Mouse (Mus musculus): ENCODE data around the gene Casc1. TPM values are rescaled to one million over a fixed set of nuclear protein-coding genes. Genes with fewer than 3 reads are reported as not detected.

Gene Casc1
- polyA plus RNA-seq, 1 experiment, result 1.6 TPM

DNA sequence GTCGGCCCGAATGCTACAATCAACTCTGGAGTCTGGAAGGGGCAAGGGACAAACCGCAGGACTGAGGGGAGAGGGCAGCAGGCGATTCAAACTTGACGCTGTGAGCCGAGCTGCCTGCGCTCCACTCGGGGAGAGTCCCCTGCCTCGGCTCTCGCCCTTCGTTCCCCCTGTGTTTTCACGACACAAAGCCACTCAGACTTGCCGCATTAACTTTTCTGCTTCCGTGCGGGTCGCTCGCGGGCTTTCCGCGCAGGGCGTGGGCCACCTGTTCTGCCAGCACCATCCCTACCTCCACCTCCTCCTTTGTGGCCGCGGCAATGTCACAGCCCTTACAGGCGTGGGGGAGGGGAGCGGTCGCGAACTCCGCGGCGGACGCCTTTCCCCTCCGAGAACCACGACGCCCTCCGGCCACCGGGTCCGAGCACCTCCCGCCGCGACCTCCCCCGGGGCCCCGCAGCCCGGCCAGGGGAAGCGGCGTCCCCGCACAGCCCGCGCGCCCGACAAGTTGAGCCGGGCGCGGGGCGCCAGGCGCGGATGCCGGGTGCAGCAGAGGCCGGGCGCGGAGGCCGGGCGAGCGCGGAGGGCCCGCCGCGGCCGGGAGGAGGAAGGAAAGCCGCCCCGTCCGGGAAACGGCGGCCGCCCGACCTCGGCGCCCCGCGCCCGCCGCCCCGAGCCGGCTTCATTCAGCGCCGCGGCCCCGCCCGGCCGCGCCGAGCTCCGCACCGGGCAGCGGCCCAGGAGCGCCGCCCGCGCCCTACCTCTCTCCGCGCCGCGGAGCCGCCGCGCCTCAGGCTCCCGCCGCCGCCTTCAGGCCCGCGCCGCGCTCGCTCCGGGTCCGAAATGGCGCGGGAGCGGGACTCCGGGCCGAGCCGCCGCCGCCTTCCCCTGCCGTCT is 38.7 kb upstream of the Casc1 start:
- Histone ChIP-seq H3K27me3 (ENCODE audit: control insufficient read depth, insufficient read depth, low read length) (no peaks in the 10 kb centered on the region), H3K36me3 (ENCODE audit: control insufficient read depth, insufficient read depth, low read length) (peaks cover 5% of the 10 kb centered on the region), H3K4me3 (ENCODE audit: control insufficient read depth, insufficient read depth, low read length) (peak overlapping the region; percentile 99), H3K4me1 (replicated peaks; ENCODE audit: control insufficient read depth, insufficient read depth, low read length) (peaks cover 11% of the 10 kb centered on the region), H3K27ac (ENCODE audit: control insufficient read depth, insufficient read depth, low read length) (peak overlapping the region; percentile 62)
- 3% methylated on average over 112 of the region's 124 CpGs for WGBS
- 0 out of 2 replicates have a peak, but pooled peaks have one; percentile 10 for TF ChIP-seq CTCF (IDR thresholded peaks at IDR 0.05; ENCODE audit: borderline replicate concordance, control insufficient read depth, extremely low read depth, insufficient read depth, low read length, poor library complexity)
- TF ChIP-seq POLR2A (IDR thresholded peaks at IDR 0.05; ENCODE audit: control insufficient read depth, extremely low read depth, insufficient read depth, low read length, poor library complexity), result peak; percentile 62
- peak; percentile 71 for DNase-seq

DNA sequence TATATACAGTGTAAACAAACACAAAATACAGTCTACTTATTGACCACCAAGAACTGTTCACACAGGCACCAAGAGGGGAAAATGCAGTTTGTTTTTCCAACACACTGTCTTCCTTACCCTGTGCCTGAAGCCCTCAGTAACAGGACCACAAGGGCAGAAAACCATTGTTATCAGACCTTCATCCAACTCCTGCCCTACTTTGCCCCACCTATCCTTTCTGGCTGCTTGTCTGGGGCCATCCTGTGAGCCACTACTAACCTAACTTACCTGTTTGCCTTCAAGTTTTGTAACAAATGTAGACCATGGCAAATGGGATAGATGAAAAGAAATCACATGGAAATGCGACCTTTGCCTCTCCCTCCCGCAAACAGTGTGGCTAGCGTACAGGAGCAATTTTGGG is 37.1 kb upstream of the Casc1 start:
- Histone ChIP-seq H3K4me3 (ENCODE audit: control insufficient read depth, insufficient read depth, low read length) (no peak overlapping the region), H3K27ac (ENCODE audit: control insufficient read depth, insufficient read depth, low read length) (no peak overlapping the region), H3K27me3 (ENCODE audit: control insufficient read depth, insufficient read depth, low read length) (no peaks in the 10 kb centered on the region), H3K4me1 (replicated peaks; ENCODE audit: control insufficient read depth, insufficient read depth, low read length) (peaks cover 11% of the 10 kb centered on the region), H3K36me3 (ENCODE audit: control insufficient read depth, insufficient read depth, low read length) (peaks cover 15% of the 10 kb centered on the region)
- 88% methylated on average over 3 of the region's 3 CpGs for WGBS
- no peak for TF ChIP-seq CTCF (IDR thresholded peaks at IDR 0.05; ENCODE audit: borderline replicate concordance, control insufficient read depth, extremely low read depth, insufficient read depth, low read length, poor library complexity)
- no peak for TF ChIP-seq POLR2A (IDR thresholded peaks at IDR 0.05; ENCODE audit: control insufficient read depth, extremely low read depth, insufficient read depth, low read length, poor library complexity)
- no peak for DNase-seq

DNA sequence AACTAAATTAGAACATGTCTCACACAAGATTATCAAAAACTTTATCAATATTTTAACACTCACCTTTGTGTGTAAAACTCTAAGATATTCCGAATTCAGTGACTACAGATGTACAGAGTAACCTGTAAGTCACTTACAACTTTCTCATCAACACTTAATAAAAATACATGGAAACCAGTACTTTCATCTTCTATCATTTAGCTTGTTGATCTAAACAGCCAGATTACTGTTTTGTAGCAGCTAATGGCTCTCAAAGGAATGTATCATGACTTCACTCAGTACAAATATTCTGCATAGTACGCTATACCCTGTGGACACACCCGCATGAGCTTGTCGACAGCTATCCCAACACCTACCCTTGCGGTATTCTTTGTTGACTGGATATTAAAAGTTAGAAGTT is 36.0 kb upstream of the Casc1 start:
- peaks cover 15% of the 10 kb centered on the region for H3K36me3 ChIP-seq (ENCODE audit: control insufficient read depth, insufficient read depth, low read length)
- 95% methylated on average over 5 of the region's 5 CpGs for WGBS
- TF ChIP-seq POLR2A (IDR thresholded peaks at IDR 0.05; ENCODE audit: control insufficient read depth, extremely low read depth, insufficient read depth, low read length, poor library complexity) (no peak), CTCF (IDR thresholded peaks at IDR 0.05; ENCODE audit: borderline replicate concordance, control insufficient read depth, extremely low read depth, insufficient read depth, low read length, poor library complexity) (no peak)
- no peak overlapping the region for H3K4me3 ChIP-seq (ENCODE audit: control insufficient read depth, insufficient read depth, low read length)
- no peak for DNase-seq
- H3K27ac ChIP-seq (ENCODE audit: control insufficient read depth, insufficient read depth, low read length), result no peak overlapping the region
- peaks cover 11% of the 10 kb centered on the region for H3K4me1 ChIP-seq (replicated peaks; ENCODE audit: control insufficient read depth, insufficient read depth, low read length)
- no peaks in the 10 kb centered on the region for H3K27me3 ChIP-seq (ENCODE audit: control insufficient read depth, insufficient read depth, low read length)

DNA sequence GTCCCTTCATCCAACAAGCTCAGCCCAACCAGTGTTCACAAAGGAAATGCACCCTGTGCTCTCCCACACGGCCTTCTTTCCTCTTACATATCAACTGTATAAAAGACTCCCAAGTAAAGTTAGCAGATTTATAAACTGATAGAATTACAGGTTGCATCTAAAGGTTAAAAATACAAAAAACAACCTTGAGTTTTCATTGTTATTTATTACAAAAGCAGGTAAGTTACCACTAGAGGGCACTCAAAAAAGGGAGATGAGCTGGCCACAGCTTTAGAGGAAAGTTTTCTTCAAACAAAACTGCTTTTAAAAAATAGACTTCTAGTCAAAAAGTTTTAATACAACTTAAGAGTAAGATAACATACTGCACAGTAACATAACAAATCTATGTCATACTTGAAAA is 31.7 kb upstream of the Casc1 start:
- Histone ChIP-seq H3K27me3 (ENCODE audit: control insufficient read depth, insufficient read depth, low read length) (no peaks in the 10 kb centered on the region), H3K4me1 (replicated peaks; ENCODE audit: control insufficient read depth, insufficient read depth, low read length) (no peaks in the 10 kb centered on the region), H3K36me3 (ENCODE audit: control insufficient read depth, insufficient read depth, low read length) (peaks cover 41% of the 10 kb centered on the region), H3K27ac (ENCODE audit: control insufficient read depth, insufficient read depth, low read length) (no peak overlapping the region), H3K4me3 (ENCODE audit: control insufficient read depth, insufficient read depth, low read length) (no peak overlapping the region)
- TF ChIP-seq CTCF (IDR thresholded peaks at IDR 0.05; ENCODE audit: borderline replicate concordance, control insufficient read depth, extremely low read depth, insufficient read depth, low read length, poor library complexity) (no peak), POLR2A (IDR thresholded peaks at IDR 0.05; ENCODE audit: control insufficient read depth, extremely low read depth, insufficient read depth, low read length, poor library complexity) (no peak)
- no peak for DNase-seq
- 17% methylated on average over 1 of the region's 1 CpGs for WGBS

DNA sequence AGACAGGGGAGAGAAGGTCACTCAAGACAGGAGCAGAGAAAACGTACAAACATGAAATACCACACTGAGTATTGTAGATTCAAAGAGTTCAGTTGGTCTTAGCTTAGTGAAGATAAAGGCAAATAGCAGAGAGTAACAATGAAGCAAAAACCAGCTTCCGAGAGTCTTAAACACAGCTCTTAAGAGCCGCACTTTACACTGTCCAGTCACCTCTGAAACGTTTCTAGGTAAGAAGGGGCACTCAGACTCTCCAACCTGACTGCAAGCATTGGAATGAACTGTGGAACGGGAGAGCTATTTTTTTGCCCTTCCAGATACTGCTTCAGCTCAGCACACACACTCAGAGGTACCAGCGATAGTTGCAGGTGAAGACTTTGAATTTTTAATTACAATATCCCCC is 29.5 kb upstream of the Casc1 start:
- peaks cover 41% of the 10 kb centered on the region for H3K36me3 ChIP-seq (ENCODE audit: control insufficient read depth, insufficient read depth, low read length)
- no peak overlapping the region for H3K4me3 ChIP-seq (ENCODE audit: control insufficient read depth, insufficient read depth, low read length)
- H3K4me1 ChIP-seq (replicated peaks; ENCODE audit: control insufficient read depth, insufficient read depth, low read length), result no peaks in the 10 kb centered on the region
- no peak overlapping the region for H3K27ac ChIP-seq (ENCODE audit: control insufficient read depth, insufficient read depth, low read length)
- no peaks in the 10 kb centered on the region for H3K27me3 ChIP-seq (ENCODE audit: control insufficient read depth, insufficient read depth, low read length)
- no peak for DNase-seq
- WGBS, result 97% methylated on average over 6 of the region's 6 CpGs
- TF ChIP-seq POLR2A (IDR thresholded peaks at IDR 0.05; ENCODE audit: control insufficient read depth, extremely low read depth, insufficient read depth, low read length, poor library complexity), result no peak
- no peak for TF ChIP-seq CTCF (IDR thresholded peaks at IDR 0.05; ENCODE audit: borderline replicate concordance, control insufficient read depth, extremely low read depth, insufficient read depth, low read length, poor library complexity)

DNA sequence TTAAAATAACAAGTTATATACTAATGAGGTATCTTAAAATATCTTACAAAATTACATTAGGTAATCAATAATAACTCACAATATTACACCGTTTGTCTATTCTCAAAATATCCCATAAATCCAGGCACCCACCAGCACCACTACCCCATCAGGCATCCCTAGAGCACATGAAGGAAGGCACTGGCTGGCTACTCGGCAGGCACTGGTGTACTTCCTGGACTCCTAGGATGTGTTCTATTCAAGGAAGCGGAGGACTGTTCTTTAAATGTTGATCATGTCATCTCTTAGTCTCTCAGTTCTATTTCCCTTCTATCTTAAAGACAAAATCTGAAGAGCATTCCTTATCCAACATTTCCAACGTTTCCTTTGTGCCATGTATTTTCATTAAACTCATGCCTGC is 26.3 kb upstream of the Casc1 start:
- 90% methylated on average over 4 of the region's 4 CpGs for WGBS
- H3K4me1 ChIP-seq (replicated peaks; ENCODE audit: control insufficient read depth, insufficient read depth, low read length), result no peaks in the 10 kb centered on the region
- H3K27ac ChIP-seq (ENCODE audit: control insufficient read depth, insufficient read depth, low read length), result no peak overlapping the region
- DNase-seq, result no peak
- no peak overlapping the region for H3K4me3 ChIP-seq (ENCODE audit: control insufficient read depth, insufficient read depth, low read length)
- H3K36me3 ChIP-seq (ENCODE audit: control insufficient read depth, insufficient read depth, low read length), result peaks cover 45% of the 10 kb centered on the region
- no peak for TF ChIP-seq POLR2A (IDR thresholded peaks at IDR 0.05; ENCODE audit: control insufficient read depth, extremely low read depth, insufficient read depth, low read length, poor library complexity)
- TF ChIP-seq CTCF (IDR thresholded peaks at IDR 0.05; ENCODE audit: borderline replicate concordance, control insufficient read depth, extremely low read depth, insufficient read depth, low read length, poor library complexity), result no peak
- no peaks in the 10 kb centered on the region for H3K27me3 ChIP-seq (ENCODE audit: control insufficient read depth, insufficient read depth, low read length)

All from thymus, adult 2 months (tissue).